9 mouse cellular contexts compared by ENCODE assay signal in genomic region chr6:52963840-52964690, GRCm38 (mm10).
DNase-seq lines count a peak whose midpoint lies in the region; ATAC-seq lines count a peak whose summit lies in the region.
"Had no signal": no experiment of that assay in that cellular context is flagged by ENCODE, and none has a peak within 500 bp of the region (broad histone marks: within the 10 kb centered on the region; RNA-seq: fewer than 3 reads in every experiment).

No protein-coding gene starts in this region.

- ATAC-seq in heart, embryonic 14.5 days (ENCODE audit: insufficient number of reproducible peaks, insufficient read depth, low FRiP score, low read depth): no peak
- ATAC-seq in erythroblast, adult 5-6 weeks (replicated peaks; ENCODE audit: low FRiP score, poor library complexity, severe bottlenecking): no peak

- peak overlapping the region; percentile 53 to 59; a peak in 3 of 4 replicates for H3K27ac ChIP-seq in heart, embryonic 14.5 days (replicated peaks in 1 of 2; ENCODE audit: control insufficient read depth in 1 of 2, insufficient read depth in 1 of 2, low read depth in 2 of 2, low read length in 2 of 2)

- no peak overlapping the region for H3K4me3 ChIP-seq in heart, embryonic 14.5 days (ENCODE audit: control insufficient read depth in 1 of 2, insufficient read depth in 1 of 2, low read depth in 1 of 2, low read length in 2 of 2)

- WGBS in heart, embryonic 14.5 days: 43% methylated on average over 13 of the region's 13 CpGs

- H3K27me3 ChIP-seq in heart, embryonic 14.5 days (ENCODE audit: control insufficient read depth, insufficient read depth, low read length): no peaks in the 10 kb centered on the region

- peak; percentile 49 for DNase-seq in layer of hippocampus, adult 11-12 months (ENCODE audit: low spot score)
- DNase-seq in layer of hippocampus, postnatal 36 days: no peak
- DNase-seq in NIH3T3 (ENCODE audit: low read depth): peak; percentile 10
- peak; percentile 70 for DNase-seq in cerebellum, adult 11-12 months
- no peak for DNase-seq in spleen, postnatal 10 days (ENCODE audit: low spot score in 2 of 2)
- DNase-seq in ovary, postnatal 14 days (ENCODE audit: low spot score): no peak
- DNase-seq: kidney, adult 8-10 months had no signal

- H3K36me3 ChIP-seq in heart, embryonic 14.5 days (ENCODE audit: control insufficient read depth, insufficient read depth, low read length): no peaks in the 10 kb centered on the region

- peaks cover 37 to 66% of the 10 kb centered on the region in 2 experiments for H3K4me1 ChIP-seq in heart, embryonic 14.5 days (ENCODE audit: control insufficient read depth in 2 of 2, insufficient read depth in 2 of 2, low read length in 2 of 2)

- no peak overlapping the region for H3K9ac ChIP-seq in heart, embryonic 14.5 days (ENCODE audit: low read length)

- H3K4me2 ChIP-seq in heart, embryonic 14.5 days (ENCODE audit: low read length): peak overlapping the region; percentile 16; the same call in 1 of the 2 replicates

- no peaks in the 10 kb centered on the region for H3K9me3 ChIP-seq in heart, embryonic 14.5 days (ENCODE audit: control insufficient read depth, low read length)

Comparison
In these comparisons a context has a peak if more than half of its experiments do, and no peak if none do; other contexts are left out.
1. DNase-seq: peak in layer of hippocampus, adult 11-12 months (single experiment), NIH3T3 (single experiment) and cerebellum, adult 11-12 months (single experiment); none in layer of hippocampus, postnatal 36 days (0 of 2), spleen, postnatal 10 days (0 of 2) and ovary, postnatal 14 days (single experiment).